Mouse (Mus musculus): ENCODE measurements around the gene Nemp1. TPM values are rescaled to one million over a fixed set of nuclear protein-coding genes. Genes with fewer than 3 reads are reported as not detected.
"Not testable (repeated sequence)": the region's sequence is repeated elsewhere in the genome, so short reads cannot be mapped to it uniquely, and the experiment has no call there.

Gene Nemp1
- polyA plus RNA-seq, 1 experiment from 2014 or later, result 3.7 TPM

DNA sequence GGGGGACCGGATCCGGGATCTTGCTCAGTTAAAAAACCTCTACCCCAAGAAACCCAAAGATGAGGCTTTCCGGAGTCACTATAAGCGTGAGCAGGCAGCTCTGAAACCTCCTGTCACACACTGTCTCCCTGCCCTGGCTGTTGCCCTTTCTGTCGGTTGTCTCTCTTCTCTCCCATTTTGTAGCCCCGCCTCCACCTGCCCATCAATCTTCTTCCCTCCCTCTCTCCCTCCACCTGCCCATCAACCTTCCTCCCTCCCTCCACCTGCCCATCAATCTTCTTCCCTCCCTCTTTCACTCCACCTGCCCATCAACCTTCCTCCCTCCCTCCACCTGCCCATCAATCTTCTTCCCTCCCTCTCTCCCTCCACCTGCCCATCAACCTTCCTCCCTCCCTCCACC lies 9.1 kb upstream of the Nemp1 start:
- H3K9me3 ChIP-seq; H3K27ac ChIP-seq; H3K36me3 ChIP-seq (replicated peaks); H3K9ac ChIP-seq; H3K4me2 ChIP-seq; ATAC-seq (replicated peaks); H3K4me3 ChIP-seq: not testable (repeated sequence)
- Histone ChIP-seq H3K4me1 (peaks cover 12% of the 10 kb centered on the region), H3K27me3 (replicated peaks) (peaks cover 26% of the 10 kb centered on the region)
- WGBS, result 50% methylated on average over 6 of the region's 6 CpGs

DNA sequence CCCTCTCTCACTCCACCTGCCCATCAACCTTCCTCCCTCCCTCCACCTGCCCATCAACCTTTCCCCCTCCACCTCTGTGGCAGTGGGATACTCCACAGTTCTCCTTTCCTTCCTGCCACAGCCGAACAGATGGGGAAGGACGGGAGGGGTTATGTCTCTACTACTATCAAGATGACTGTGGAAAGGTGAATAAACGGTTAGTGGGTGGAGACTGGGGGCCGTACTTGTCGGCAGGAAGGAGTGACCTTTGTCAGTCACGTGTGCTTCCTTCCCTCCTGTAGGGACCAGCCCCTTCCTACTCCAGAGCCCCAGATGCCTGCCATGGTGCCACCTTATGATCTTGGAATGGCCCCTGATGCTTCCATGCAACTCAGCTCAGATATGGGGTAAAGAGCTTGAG lies 8.6 kb upstream of the Nemp1 start:
- H3K4me2 ChIP-seq, result no peak overlapping the region
- peaks cover 30% of the 10 kb centered on the region for H3K27me3 ChIP-seq (replicated peaks)
- H3K9me3 ChIP-seq, result no peaks in the 10 kb centered on the region
- peaks cover 16% of the 10 kb centered on the region for H3K4me1 ChIP-seq
- no peak overlapping the region for H3K4me3 ChIP-seq
- ATAC-seq (replicated peaks), result no peak
- no peaks in the 10 kb centered on the region for H3K36me3 ChIP-seq (replicated peaks)
- H3K27ac ChIP-seq, result no peak overlapping the region
- WGBS, result 20% methylated on average over 6 of the region's 6 CpGs
- H3K9ac ChIP-seq, result no peak overlapping the region

DNA sequence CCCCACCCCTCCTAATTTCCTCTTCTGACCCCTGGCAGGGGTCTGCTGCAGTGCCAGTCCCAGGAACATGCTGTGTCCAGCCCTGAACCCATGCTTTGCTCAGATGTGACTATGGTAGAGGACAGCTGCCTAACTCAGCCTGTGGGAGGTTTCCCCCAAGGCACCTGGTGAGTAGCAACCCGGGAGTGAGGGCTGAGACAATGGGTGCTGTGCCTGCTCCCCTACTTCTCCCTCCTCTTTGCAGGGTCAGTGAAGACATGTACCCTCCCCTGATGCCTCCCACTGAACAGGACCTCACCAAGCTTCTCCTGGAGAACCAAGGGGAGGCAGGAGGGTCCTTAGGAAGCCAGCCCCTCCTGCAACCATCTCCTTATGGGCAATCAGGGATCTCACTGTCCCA lies 7.2 kb upstream of the Nemp1 start:
- no peak for ATAC-seq (replicated peaks)
- no peaks in the 10 kb centered on the region for H3K9me3 ChIP-seq
- peaks cover 16% of the 10 kb centered on the region for H3K4me1 ChIP-seq
- H3K9ac ChIP-seq, result no peak overlapping the region
- H3K4me3 ChIP-seq, result no peak overlapping the region
- H3K4me2 ChIP-seq, result no peak overlapping the region
- no peak overlapping the region for H3K27ac ChIP-seq
- H3K27me3 ChIP-seq (replicated peaks), result peaks cover 45% of the 10 kb centered on the region
- WGBS, result 45% methylated on average over 1 of the region's 1 CpGs
- no peaks in the 10 kb centered on the region for H3K36me3 ChIP-seq (replicated peaks)

DNA sequence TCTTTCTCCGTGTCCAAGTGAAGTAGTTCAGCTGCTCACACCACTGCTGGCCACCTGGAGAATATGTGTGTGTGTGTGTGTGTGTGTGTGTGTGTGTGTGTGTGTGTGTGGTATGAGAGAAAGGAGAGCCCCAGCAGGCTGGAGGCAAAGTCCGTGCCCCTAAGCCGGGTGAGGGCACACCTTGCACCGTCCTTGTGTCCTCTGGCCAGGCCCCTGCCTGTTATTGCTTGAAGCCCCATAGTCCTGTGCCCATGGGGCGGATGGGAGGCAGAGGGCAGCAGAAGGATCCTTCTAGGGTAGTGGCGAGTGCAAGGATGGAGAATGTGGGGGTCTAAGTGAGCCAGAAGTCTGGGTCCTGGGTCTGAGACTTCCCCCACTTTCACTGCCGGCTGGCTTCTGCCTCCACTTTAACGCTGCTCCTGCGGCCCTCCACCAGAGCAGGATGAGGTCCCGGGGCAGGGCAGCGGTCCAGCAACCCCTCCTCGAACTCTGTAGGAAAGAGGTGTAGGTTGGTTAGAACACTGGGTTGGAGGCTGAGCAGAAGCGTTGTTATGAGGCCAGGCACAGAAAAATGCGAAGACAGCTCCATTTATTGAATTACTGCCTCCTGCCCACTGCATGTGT lies 5.3 kb upstream of the Nemp1 start:
- WGBS, result 13% methylated on average over 14 of the region's 14 CpGs
- Histone ChIP-seq H3K27me3 (replicated peaks) (peaks cover 60% of the 10 kb centered on the region), H3K4me3 (peak overlapping the region; percentile 0; the same call in 1 of the 2 replicates), H3K9me3 (no peaks in the 10 kb centered on the region), H3K27ac (no peak overlapping the region), H3K36me3 (replicated peaks) (no peaks in the 10 kb centered on the region), H3K4me1 (peaks cover 24% of the 10 kb centered on the region), H3K4me2 (peak overlapping the region; percentile 24), H3K9ac (no peak overlapping the region)
- no peak for ATAC-seq (replicated peaks)

DNA sequence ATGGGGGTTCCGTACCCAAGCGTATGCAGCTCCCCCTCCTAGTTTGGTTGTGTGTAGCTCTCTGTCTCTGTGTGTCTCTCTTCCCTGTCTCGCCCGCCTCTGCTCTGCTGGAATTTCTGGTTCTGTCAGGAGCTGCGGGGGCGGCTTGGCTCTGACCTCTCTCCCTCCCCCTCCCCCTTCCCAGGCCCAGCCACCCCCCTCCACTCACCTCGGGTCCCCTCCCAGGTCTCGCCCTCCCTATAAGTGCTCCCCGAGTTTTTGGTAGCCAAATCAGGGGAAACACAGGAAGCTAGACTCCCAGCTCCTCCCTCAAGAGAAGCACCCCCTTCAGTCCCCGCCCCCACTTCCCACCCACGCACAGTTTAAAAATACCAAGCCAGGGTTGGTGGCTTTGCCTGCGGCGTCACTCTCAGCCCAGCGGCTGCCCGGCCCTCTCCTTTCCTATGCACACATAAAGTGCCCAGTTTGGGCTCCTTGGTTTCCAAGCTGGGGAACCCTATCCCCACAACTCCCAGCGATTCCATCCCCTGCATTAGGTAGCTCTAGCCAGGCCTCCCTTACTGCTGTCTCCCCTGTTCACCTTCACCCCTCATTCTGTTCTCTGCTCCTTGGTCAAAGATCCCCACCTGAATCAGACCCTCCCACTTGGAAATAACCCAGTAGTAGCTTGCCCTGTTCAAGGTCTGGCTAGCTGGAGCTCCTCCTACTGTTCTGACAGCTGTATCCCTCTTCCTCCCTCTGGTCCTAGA lies 4.6 kb upstream of the Nemp1 start:
- Histone ChIP-seq H3K27ac (no peak overlapping the region), H3K36me3 (replicated peaks) (no peaks in the 10 kb centered on the region), H3K9me3 (no peaks in the 10 kb centered on the region), H3K27me3 (replicated peaks) (peaks cover 64% of the 10 kb centered on the region), H3K4me2 (peak overlapping the region; percentile 24), H3K4me1 (peaks cover 30% of the 10 kb centered on the region), H3K9ac (0 out of 2 replicates have a peak overlapping the region, but pooled peaks have one; percentile 14), H3K4me3 (peak overlapping the region; percentile 0; the same call in 1 of the 2 replicates)
- ATAC-seq (replicated peaks), result no peak
- 9% methylated on average over 16 of the region's 16 CpGs for WGBS

DNA sequence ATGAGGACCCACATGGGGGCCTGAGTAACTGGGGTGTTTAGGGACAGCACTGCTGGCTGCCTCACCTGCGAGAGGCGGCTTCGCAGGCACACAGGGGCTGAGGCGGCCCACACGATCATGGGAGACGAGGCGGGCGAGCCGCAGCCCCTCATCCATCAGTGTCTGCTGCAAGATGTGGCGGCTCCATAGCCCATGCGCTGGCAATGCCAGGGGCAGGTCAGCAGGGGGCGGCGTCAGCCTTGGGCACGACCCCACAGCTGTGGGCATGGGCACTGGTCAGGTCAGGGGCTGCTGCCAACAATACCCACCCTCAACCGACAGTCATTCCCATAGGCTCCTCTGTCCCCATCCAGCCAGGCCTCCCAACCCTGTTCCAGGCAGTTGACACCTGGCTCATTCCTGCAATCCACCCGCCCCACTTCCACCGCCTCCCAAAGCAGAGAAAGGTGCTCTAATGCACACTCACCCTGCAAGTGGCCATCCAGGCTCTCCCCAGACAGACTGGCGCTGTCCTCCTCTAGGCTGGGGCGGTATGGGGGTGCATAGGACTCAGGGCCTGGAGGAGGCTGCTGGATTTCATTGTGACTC lies 3.9 kb upstream of the Nemp1 start:
- H3K27ac ChIP-seq, result no peak overlapping the region
- peaks cover 35% of the 10 kb centered on the region for H3K4me1 ChIP-seq
- H3K27me3 ChIP-seq (replicated peaks), result peaks cover 71% of the 10 kb centered on the region
- 17% methylated on average over 19 of the region's 19 CpGs for WGBS
- ATAC-seq (replicated peaks), result no peak
- 0 out of 2 replicates have a peak overlapping the region, but pooled peaks have one; percentile 14 for H3K9ac ChIP-seq
- no peak overlapping the region for H3K4me3 ChIP-seq
- H3K36me3 ChIP-seq (replicated peaks), result no peaks in the 10 kb centered on the region
- H3K4me2 ChIP-seq, result 0 out of 2 replicates have a peak overlapping the region, but pooled peaks have one; percentile 24
- H3K9me3 ChIP-seq, result no peaks in the 10 kb centered on the region

DNA sequence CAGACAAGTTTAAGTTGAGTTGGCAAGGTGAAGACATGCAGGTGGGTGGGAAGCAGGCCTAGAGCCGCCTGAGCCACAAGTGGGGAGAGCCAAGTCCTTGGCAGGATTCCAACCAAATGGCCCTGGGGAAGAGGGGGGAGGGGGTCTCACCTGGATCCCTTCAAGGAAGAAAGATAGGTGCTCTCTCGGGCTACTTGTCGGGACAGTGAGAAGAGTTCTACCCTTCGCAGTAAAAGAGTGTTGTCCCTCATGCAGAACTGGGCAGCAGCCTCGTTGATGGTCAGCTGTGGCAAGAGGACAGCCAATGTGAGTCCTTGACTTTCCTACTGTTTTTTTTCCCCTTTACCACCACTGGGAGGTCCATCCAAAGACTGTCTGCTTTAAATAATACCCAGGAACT lies 3.1 kb upstream of the Nemp1 start:
- Histone ChIP-seq H3K4me3 (no peak overlapping the region), H3K4me2 (no peak overlapping the region), H3K9ac (no peak overlapping the region), H3K9me3 (no peaks in the 10 kb centered on the region), H3K36me3 (replicated peaks) (no peaks in the 10 kb centered on the region), H3K27ac (no peak overlapping the region), H3K4me1 (peaks cover 43% of the 10 kb centered on the region), H3K27me3 (replicated peaks) (peaks cover 71% of the 10 kb centered on the region)
- no peak for ATAC-seq (replicated peaks)
- WGBS, result 20% methylated on average over 5 of the region's 5 CpGs

DNA sequence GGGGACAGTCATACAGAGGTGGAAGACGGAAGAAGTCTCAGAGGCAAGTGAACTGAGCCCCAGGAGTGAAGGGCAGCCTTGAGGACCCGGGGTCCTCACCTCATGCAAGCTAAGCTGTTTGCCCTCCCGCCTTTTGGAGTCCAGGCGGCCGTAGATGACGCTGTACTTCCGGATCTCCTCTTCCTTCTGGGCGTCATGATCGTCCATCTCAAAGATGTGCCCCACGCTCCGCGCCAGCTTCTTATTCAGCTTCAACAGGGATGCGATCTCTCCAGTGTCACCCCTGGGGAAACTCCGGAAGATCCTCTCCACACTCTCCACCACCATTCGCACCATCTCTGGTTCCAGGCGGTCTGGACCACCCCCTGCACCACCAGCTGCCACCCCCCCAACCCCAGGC lies 2.5 kb upstream of the Nemp1 start:
- no peaks in the 10 kb centered on the region for H3K9me3 ChIP-seq
- H3K4me2 ChIP-seq, result no peak overlapping the region
- H3K27me3 ChIP-seq (replicated peaks), result peaks cover 71% of the 10 kb centered on the region
- H3K4me1 ChIP-seq, result peaks cover 49% of the 10 kb centered on the region
- H3K36me3 ChIP-seq (replicated peaks), result no peaks in the 10 kb centered on the region
- H3K27ac ChIP-seq, result no peak overlapping the region
- no peak overlapping the region for H3K4me3 ChIP-seq
- ATAC-seq (replicated peaks), result no peak
- no peak overlapping the region for H3K9ac ChIP-seq
- 12% methylated on average over 16 of the region's 16 CpGs for WGBS

DNA sequence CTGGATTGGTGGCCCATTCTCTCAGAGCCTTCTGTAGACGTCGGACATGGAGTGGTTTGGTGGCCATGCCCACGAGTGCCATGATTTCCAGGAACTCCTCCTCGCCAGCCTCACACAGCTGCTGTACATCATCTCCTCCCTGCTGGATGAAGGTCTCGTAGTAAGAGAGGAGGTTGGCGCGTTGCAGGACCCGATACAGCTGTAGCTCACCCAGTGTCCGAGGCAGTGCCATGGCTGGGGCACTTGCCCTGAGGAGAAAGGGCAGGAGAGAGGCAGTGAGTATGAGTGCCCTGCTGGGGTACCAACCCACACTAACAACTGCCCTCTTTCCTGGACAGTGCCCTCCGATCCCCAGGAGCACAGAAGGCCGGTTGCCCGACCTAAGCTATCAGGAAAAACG lies 1.8 kb upstream of the Nemp1 start:
- no peak for ATAC-seq (replicated peaks)
- H3K4me1 ChIP-seq, result peaks cover 50% of the 10 kb centered on the region
- H3K4me3 ChIP-seq, result 0 out of 2 replicates have a peak overlapping the region, but pooled peaks have one; percentile 56
- no peak overlapping the region for H3K9ac ChIP-seq
- H3K27ac ChIP-seq, result no peak overlapping the region
- peak overlapping the region; percentile 93; the same call in 1 of the 2 replicates for H3K4me2 ChIP-seq
- no peaks in the 10 kb centered on the region for H3K9me3 ChIP-seq
- H3K36me3 ChIP-seq (replicated peaks), result no peaks in the 10 kb centered on the region
- 18% methylated on average over 13 of the region's 13 CpGs for WGBS
- H3K27me3 ChIP-seq (replicated peaks), result peaks cover 71% of the 10 kb centered on the region

DNA sequence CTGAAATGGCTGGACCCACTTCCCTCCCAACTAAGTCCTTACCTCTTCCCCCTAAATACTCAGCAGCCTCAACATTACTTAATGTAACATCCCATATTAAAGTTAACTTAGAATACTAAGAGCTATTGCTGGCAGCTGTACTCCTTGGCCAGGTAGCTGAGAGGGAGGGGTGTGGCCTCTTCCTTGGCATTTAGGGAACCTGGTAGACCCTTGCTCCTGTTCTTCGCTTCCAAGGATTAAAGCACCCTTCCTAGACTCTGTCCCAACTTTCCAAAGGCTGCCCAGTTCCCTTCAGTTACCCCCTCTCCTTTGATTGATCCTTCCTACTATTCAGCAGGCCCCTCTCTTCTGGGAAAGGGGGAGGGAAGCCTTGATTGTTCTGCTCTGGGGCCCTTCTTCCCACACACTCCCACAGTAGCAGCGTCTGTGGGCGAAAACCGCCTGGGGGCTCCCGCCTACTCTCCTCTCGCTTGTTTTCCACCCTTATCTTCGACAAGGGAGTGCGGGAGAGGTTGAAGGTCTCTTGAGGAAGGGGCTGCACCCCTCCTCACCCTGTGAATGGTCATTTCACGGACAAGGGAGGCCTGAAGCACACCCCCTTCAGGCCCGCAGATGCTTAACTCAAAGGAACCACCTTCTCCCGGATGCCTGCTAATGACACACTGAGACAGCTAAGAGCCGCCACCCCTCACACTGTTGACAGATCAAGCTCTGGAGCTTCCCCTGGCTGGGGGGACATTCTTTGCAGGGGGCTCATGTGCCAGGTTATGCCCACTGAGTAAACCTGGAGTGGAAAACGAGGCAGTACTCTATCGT lies 1.1 kb upstream of the Nemp1 start:
- no peak overlapping the region for H3K27ac ChIP-seq
- ATAC-seq (replicated peaks), result no peak

DNA sequence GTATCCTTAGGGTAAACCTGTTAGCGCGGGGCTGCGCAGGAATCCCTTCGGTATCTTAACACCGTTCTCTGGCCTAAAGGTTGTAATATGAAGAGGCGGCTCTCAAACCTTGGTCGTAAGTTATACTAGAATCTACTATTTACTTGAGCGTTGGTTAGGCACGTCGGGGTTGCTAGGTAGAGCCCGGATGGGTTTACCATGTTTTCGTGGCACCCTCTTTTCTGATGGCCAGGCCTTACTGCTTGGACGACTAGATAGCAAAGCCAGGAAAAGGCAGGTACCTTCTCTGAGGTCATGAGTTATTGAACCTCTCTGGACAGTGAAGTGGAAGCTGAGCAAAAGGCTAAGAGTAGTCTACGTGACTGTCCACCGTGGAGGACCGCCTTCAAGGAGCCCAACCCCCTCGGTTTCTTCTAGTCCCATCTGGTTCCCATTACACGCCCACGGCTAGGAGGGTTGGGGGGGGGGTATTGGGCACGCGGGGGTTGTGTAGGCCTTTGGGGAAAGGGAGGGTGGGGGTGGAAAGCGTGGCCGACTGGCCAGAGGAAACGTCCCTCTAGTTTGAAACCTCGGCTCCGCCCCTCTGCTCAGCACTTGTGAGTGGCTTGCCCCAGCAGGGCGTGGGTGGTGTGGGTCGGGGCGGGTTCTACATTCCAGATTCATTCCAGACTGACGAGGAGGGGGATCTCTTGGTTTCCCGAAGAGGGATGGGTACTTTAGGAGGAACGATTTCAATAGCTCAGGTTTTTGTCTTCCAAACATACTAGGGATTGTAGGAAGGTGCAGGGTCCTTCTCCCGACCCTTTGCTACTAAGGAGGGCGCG lies 780 bp downstream of the Nemp1 start:
- ATAC-seq (replicated peaks), result no peak; the same call in 1 of the 2 replicates
- H3K9me3 ChIP-seq, result no peaks in the 10 kb centered on the region
- 0 out of 2 replicates have a peak overlapping the region, but pooled peaks have one; percentile 49 for H3K9ac ChIP-seq
- peaks cover 39% of the 10 kb centered on the region for H3K4me1 ChIP-seq
- 3% methylated on average over 35 of the region's 35 CpGs for WGBS
- peak overlapping the region; percentile 55; the same call in 1 of the 2 replicates for H3K27ac ChIP-seq
- H3K36me3 ChIP-seq (replicated peaks), result no peaks in the 10 kb centered on the region
- peaks cover 47% of the 10 kb centered on the region for H3K27me3 ChIP-seq (replicated peaks)
- H3K4me2 ChIP-seq, result peak overlapping the region; percentile 93
- H3K4me3 ChIP-seq, result peak overlapping the region; percentile 56

More for the DNA sequence above, 1.1 kb upstream of the Nemp1 start:
- peak overlapping the region; percentile 93 for H3K4me2 ChIP-seq
- H3K36me3 ChIP-seq (replicated peaks), result no peaks in the 10 kb centered on the region
- no peak overlapping the region for H3K9ac ChIP-seq
- H3K9me3 ChIP-seq, result no peaks in the 10 kb centered on the region
- H3K4me1 ChIP-seq, result peaks cover 50% of the 10 kb centered on the region
- peak overlapping the region; percentile 56 for H3K4me3 ChIP-seq
- 5% methylated on average over 14 of the region's 14 CpGs for WGBS
- peaks cover 65% of the 10 kb centered on the region for H3K27me3 ChIP-seq (replicated peaks)

Measured in midbrain, embryonic 15.5 days (tissue).